Mouse (Mus musculus): ENCODE measurements around the gene Nsd2.

DNA sequence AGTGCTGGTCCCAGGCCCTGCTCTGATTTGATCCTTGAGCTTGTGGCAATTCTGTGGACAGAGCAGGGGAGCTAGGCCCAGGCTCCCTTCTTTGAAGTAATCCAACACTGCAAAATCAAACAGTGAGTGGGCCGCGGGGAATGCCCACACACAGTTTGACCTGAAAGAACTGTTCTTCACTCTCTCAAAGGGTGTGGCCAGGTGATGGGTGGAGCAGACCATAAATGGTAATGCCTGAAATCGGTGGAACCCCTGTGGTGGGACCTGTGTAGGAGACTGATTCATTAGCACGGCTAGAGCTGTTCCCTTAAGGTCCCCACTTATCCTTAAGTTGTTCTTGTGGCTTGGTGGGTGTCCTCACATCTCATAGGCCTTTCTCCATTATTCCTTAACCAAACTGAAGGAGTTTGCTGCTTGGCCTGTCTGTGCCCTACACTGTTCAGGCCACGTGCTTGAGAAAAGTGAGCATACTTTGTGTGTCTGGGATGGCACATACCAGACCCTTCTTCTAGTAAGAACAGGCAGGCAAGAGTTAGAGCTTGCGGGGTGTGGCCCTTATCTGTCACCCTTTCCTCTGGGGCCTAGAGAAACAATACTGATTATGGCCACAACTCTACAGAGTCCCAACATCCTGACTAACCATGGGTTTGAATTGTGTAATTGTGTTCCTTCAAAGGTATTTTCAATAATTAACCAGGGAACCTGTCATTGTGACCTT is 4.4 kb upstream of the Nsd2 start:
- TF ChIP-seq CTCF (IDR thresholded peaks at IDR 0.05; ENCODE audit: extremely low read depth, insufficient read depth, insufficient read length, insufficient replicate concordance) = no peak
- TF ChIP-seq POLR2A (IDR thresholded peaks at IDR 0.05; ENCODE audit: low read depth, low read length) = no peak
